Mouse (Mus musculus) urinary bladder, postnatal 0 days (tissue): Measurements from ENCODE around the gene Otc. TPM values are rescaled to one million over a fixed set of nuclear protein-coding genes. Genes with fewer than 3 reads are reported as not detected.

Source experiments
- polyA plus RNA-seq: library from polyadenylated mRNA; unstranded; fragments of >200 nt; fragmentation: Nextera tagmentation; extraction: Ambion mirVana; gene quantifications from 2 replicates; pipeline ENCODE4 v1.2.1, GENCODE M21; 2015

Otc gene
- polyA plus RNA-seq, result 0.13 TPM in 1 of 2 replicates, not detected in the other

DNA sequence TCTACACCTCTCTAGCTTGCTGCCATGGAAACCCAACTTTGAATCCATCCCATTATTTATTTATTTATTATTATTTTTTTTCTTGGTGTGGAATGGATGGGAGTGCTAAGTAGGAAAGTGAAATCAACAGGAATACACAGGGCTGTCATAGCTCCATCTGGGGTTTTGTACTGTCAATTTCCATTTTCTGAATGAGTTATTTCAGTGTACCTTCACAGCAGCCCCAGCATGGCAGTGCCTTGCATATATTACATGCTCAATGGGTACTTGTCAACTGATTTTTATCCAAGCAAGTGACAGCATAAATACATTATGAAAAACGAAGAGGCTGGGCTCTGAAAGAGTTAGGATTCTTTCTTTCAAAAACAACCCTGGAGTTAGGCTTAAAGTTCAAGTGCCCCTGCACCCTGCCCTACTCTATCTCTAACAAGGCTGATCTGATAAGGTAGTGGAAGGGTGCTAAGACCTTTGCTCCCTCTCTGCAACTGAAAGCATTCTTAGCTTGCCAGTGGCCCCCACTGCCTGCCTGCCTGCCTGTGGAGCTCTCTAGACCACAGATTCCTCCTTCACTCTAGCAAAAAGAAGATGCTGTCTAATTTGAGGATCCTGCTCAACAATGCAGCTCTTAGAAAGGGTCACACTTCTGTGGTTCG is at the start of gene Otc:
Otc (plus strand) TSS at position 454 of the 653 bp plus-strand sequence.

DNA sequence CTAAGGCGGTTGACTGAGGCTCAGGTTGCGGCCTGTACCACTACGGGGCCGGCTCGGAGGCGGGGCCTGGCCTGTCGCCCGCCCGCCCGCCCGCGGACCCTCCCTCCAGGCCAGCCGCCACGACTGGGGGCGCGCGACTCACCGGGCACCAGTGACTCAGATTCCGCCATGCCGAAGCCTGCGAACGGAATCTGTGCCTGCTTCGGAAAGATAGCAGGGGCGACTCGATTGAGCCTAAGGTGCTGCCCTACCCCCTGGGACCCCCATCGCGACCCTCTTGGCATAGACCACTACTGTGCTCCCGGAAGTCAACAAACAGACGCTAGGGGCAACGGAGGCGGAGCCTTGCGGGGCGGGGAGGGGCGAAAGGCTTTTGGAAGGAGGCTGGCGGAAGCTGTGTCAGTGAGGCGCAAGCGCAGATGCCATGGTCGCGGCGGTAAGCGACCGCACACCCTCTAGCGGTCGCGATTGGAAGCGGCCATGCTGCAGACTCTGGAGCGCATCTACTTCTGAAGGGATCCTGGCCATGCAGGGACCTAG is 35.6 kb upstream of the Otc start, which contains the start of gene Rpgr:
Rpgr (minus strand) TSS at position 511 of the 540 bp plus-strand sequence.

Other genes starting within 250 kb of the Otc start
- 62.5 and 69.0 TPM in 2 replicates for gene Srpx, start 134.6 kb upstream of the Otc start, polyA plus RNA-seq
- gene Rpgr, start 35.4 kb upstream of the Otc start, polyA plus RNA-seq, result 2.9 and 3.6 TPM in 2 replicates
- 70.7 and 79.3 TPM in 2 replicates for gene Tspan7, start 232.9 kb downstream of the Otc start, polyA plus RNA-seq